Mouse (Mus musculus) liver, adult 2 months (tissue): ENCODE data around the gene Pram1. TPM values are rescaled to one million over a fixed set of nuclear protein-coding genes. Genes with fewer than 3 reads are reported as not detected.

Experiments
- DNase-seq: peaks from one replicate; pipeline ENCODE4 v3.0.0-alpha.2; 2011; ENCODE audit warnings: low read depth, low spot score; ENCODE audit errors: extremely low read depth
- H3K27ac ChIP-seq: fragments of 200-500 bp; replicated peaks from 2 replicates; pipeline ENCODE4 v1.5.1; 2012; ENCODE audit warnings: low read depth, mild to moderate bottlenecking, control low read depth, inconsistent platforms, low read length; ENCODE audit not compliant: insufficient read depth
- H3K27me3 ChIP-seq: fragments of 200-500 bp; 2 replicates; pipeline ENCODE4 v1.6.1; 2012; ENCODE audit warnings: mild to moderate bottlenecking, moderate library complexity, low read length, inconsistent platforms; ENCODE audit not compliant: control insufficient read depth, insufficient read depth
- H3K36me3 ChIP-seq: fragments of 200-500 bp; 2 replicates; pipeline ENCODE4 v1.6.1; 2012; ENCODE audit warnings: low read length, inconsistent platforms; ENCODE audit not compliant: control insufficient read depth, insufficient read depth
- H3K4me1 ChIP-seq: fragments of 200-500 bp; 2 replicates; pipeline ENCODE4 v1.6.1; 2011; ENCODE audit warnings: low read length; ENCODE audit not compliant: control insufficient read depth, insufficient read depth
- H3K4me3 ChIP-seq: fragments of 200-500 bp; 2 replicates; pipeline ENCODE4 v1.5.1; 2011; ENCODE audit warnings: low read depth, mild to moderate bottlenecking, control low read depth, low read length, moderate library complexity; ENCODE audit not compliant: insufficient read depth
- H3K79me2 ChIP-seq: fragments of 200-500 bp; 2 replicates; pipeline ENCODE4 v1.6.1; 2012; ENCODE audit warnings: inconsistent platforms, mild to moderate bottlenecking, low read length, moderate library complexity; ENCODE audit not compliant: control insufficient read depth, insufficient read depth
- H3K9ac ChIP-seq: fragments of 200-500 bp; 2 replicates; pipeline ENCODE4 v1.6.1; 2012; ENCODE audit warnings: low read depth, mild to moderate bottlenecking, control low read depth, inconsistent platforms, low read length
- CTCF ChIP-seq: fragments of 200-500 bp; IDR thresholded peaks from 2 replicates; pipeline ENCODE4 v1.5.1; 2011; ENCODE audit warnings: low read depth, low read length, control low read depth
- POLR2A ChIP-seq: fragments of 200-500 bp; IDR thresholded peaks from 2 replicates; pipeline ENCODE4 v1.6.1; 2011; ENCODE audit warnings: low read length, control low read depth; ENCODE audit not compliant: insufficient read depth; ENCODE audit errors: extremely low read depth
- WGBS: fragments of 180-500 bp; shearing (Covaris S2); methylation state at CpG from one replicate; pipeline ENCODE4 v1.1.7; 2018; 5-methylcytosine and 5-hydroxymethylcytosine counted together
- polyA plus RNA-seq: library from polyadenylated mRNA; depleted of rRNA; stranded (reverse); fragments of >200 nt; gene quantifications from 2 replicates; pipeline ENCODE4 v1.2.3, GENCODE M21; 2012
- total RNA-seq: library from RNA; depleted of rRNA; stranded (reverse); fragments of >200 nt; gene quantifications from 2 replicates; pipeline ENCODE4 v1.2.3, GENCODE M21; 2014

Gene Pram1
- total and polyA plus RNA-seq, 2 experiments = 0.23 TPM; not detected in 1

DNA sequence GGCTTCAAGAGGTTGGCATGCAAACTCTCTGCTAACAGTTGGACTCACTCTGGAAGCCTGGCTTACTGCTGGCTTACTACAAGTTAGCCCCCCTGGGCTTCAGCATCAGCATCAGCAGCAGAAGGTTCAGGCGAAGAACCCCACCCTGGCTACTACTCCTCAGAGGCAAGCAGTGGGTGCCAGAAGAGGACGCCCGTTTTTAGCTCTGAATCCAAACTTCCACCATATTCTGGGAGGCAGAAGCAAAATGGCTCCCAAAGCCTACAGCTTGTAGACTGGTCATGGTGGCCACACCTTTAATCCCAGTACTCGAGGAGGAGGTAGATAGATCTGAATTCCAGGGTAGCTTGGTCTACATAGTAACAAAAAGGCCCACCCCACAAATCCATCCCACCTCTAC is 6.2 kb downstream of the Pram1 start:
- peaks cover 32% of the 10 kb centered on the region for H3K36me3 ChIP-seq
- no peak for DNase-seq
- H3K9ac ChIP-seq = no peak overlapping the region
- no peaks in the 10 kb centered on the region for H3K27me3 ChIP-seq
- TF ChIP-seq CTCF = no peak
- no peak for TF ChIP-seq POLR2A
- H3K79me2 ChIP-seq = no peaks in the 10 kb centered on the region
- H3K4me3 ChIP-seq = no peak overlapping the region
- H3K4me1 ChIP-seq = no peaks in the 10 kb centered on the region
- H3K27ac ChIP-seq = no peak overlapping the region
- 95% methylated on average over 4 of the region's 4 CpGs for WGBS

DNA sequence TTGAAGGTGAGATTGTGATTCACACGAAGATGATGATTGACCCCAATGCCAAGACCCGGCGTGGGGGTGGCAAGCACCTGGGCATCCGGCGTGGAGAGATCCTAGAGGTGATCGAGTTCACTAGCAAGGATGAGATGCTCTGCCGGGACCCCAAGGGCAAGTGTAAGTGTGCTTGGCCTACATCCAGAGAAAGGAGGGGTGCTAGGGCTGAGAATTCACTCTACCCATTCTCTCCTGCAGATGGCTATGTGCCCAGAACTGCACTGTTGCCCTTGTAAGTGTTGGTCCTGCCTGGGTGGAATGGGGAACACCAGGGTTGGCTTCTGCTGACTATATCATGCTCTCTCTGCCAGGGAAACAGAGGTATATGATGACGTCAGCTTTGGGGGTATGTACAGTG is 7.2 kb downstream of the Pram1 start:
- H3K36me3 ChIP-seq = peaks cover 42% of the 10 kb centered on the region
- no peak for TF ChIP-seq POLR2A
- no peak for TF ChIP-seq CTCF
- 94% methylated on average over 8 of the region's 8 CpGs for WGBS

DNA sequence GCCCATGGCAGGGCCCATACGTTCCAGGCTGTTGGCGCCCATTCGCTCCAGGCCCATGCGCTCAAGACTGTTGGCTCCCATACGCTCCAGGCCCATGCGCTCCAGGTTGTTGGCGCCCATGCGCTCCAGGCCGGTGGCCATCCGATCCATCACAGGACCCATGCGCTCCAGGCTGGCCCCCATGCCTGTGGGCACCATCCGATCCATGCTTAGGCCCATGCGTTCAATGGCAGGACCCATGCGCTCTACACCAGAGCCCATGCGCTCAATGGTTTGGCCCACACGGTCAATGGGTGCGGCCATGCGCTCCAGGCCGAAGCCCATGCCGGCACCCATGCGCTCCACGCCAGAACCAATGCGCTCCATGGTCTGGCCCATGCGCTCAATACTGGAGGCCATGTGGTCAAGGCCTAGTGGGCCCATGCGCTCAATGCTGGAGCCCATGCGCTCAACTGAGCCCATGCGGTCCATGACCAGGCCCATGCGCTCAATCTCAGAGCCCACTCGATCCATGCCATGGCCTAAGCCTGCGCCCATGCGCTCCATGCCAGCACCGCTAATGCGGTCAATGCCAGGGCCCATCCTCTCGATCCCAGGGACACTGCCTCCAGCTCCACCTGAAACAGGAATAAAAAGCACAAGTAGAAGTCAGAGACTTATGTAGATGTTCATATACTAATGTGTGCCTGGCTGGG is 12.1 kb downstream of the Pram1 start:
- WGBS = 98% methylated on average over 34 of the region's 34 CpGs
- H3K9ac ChIP-seq = no peak overlapping the region
- TF ChIP-seq CTCF (no peak), POLR2A (no peak)
- DNase-seq = no peak
- H3K27me3 ChIP-seq = no peaks in the 10 kb centered on the region
- H3K4me1 ChIP-seq = no peaks in the 10 kb centered on the region
- H3K79me2 ChIP-seq = no peaks in the 10 kb centered on the region
- H3K4me3 ChIP-seq = no peak overlapping the region
- H3K36me3 ChIP-seq = peaks cover 71% of the 10 kb centered on the region
- no peak overlapping the region for H3K27ac ChIP-seq

More for the DNA sequence above, 7.2 kb downstream of the Pram1 start:
- Histone ChIP-seq H3K27ac (no peak overlapping the region), H3K4me3 (no peak overlapping the region), H3K79me2 (no peaks in the 10 kb centered on the region), H3K9ac (no peak overlapping the region), H3K27me3 (no peaks in the 10 kb centered on the region), H3K4me1 (no peaks in the 10 kb centered on the region)
- no peak for DNase-seq

DNA sequence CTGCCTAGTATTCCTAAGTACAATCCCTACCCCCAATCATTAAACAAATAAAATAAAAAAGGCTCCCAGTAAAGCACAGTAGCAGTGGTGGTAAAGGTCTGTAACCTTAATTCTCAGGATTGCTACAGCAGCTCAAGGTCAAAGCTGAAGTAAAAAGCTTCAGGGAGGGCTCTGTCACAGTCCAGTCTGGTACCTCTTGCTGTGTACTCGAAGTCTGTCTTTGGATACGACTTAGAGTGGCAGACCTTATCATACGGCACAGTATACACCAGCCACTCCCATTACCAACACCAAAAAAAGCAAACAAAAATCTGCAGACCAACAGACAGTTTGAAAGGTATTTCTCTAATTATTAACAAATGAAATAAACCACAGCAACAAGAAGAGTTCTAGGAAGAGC is 29.0 kb downstream of the Pram1 start:
- TF ChIP-seq CTCF (no peak), POLR2A (no peak)
- Histone ChIP-seq H3K27ac (0 out of 2 replicates have a peak overlapping the region, but pooled peaks have one; percentile 4), H3K79me2 (peaks cover 9% of the 10 kb centered on the region; the same call in 1 of the 2 replicates), H3K27me3 (no peaks in the 10 kb centered on the region), H3K4me3 (no peak overlapping the region), H3K36me3 (peaks cover 46% of the 10 kb centered on the region), H3K4me1 (peaks cover 15% of the 10 kb centered on the region), H3K9ac (no peak overlapping the region)
- WGBS = 26% methylated on average over 3 of the region's 3 CpGs
- DNase-seq = peak; percentile 60

DNA sequence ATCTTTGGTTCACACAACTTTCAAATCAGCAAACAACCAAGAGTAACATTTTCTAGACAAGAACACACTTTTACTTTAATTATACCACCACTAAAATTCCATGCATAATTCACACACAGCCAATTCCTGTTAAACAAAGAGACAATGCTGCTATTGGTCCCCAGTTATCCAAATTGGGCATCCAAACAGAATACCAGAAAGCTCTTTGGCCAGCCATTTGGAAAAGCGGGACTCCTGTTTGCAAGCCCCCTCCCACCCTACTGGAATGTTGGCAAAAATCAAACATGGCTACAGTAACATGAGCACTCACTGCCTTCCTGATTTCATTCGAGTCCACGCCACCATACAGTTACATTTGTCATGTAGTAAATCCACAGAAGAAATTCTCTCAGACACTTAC is 31.8 kb downstream of the Pram1 start:
- Histone ChIP-seq H3K79me2 (peaks cover 15% of the 10 kb centered on the region; the same call in 1 of the 2 replicates), H3K4me3 (no peak overlapping the region), H3K9ac (no peak overlapping the region), H3K36me3 (peaks cover 30% of the 10 kb centered on the region), H3K4me1 (peaks cover 18% of the 10 kb centered on the region), H3K27ac (no peak overlapping the region), H3K27me3 (no peaks in the 10 kb centered on the region)
- 95% methylated on average over 3 of the region's 3 CpGs for WGBS
- TF ChIP-seq POLR2A (no peak), CTCF (no peak)
- no peak for DNase-seq

DNA sequence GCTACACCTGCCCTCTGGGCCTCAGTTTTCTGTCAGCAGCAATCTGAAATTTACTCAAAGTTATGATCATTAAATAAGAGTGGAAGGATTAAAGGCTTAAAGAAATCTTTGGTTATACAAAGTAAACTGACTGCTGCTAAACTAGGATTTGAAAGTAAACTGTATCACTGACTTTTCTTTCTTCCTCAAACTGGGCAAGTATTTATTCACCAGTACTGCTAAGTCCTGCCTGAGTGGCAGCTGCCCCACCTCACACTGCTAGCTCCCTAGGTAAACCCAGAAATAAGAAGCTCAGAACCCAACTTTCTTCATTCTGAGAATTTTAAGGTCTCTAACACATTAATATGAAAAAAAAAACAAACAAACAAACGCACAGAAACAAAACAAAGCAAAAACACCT is 36.0 kb downstream of the Pram1 start:
- Histone ChIP-seq H3K79me2 (peaks cover 22% of the 10 kb centered on the region; the same call in 1 of the 2 replicates), H3K4me1 (peaks cover 14% of the 10 kb centered on the region; the same call in 1 of the 2 replicates), H3K4me3 (no peak overlapping the region), H3K36me3 (peaks cover 25% of the 10 kb centered on the region), H3K27me3 (no peaks in the 10 kb centered on the region), H3K27ac (no peak overlapping the region), H3K9ac (no peak overlapping the region)
- 78% methylated on average over 1 of the region's 1 CpGs for WGBS
- TF ChIP-seq POLR2A (no peak), CTCF (no peak)
- no peak for DNase-seq
